ENCODE assay signal across 8 mouse cellular contexts in genomic region chr11:111537654-111538053, GRCm38 (mm10).
DNase-seq lines count a peak whose midpoint lies in the region; ATAC-seq lines count a peak whose summit lies in the region.

No protein-coding gene starts in this region.

- no peaks in the 10 kb centered on the region for H3K36me3 ChIP-seq in midbrain, embryonic 10.5 days
- no peaks in the 10 kb centered on the region for H3K36me3 ChIP-seq in midbrain, embryonic 16.5 days (ENCODE audit: control insufficient read depth, insufficient read depth, low read length)

- H3K27me3 ChIP-seq in midbrain, embryonic 10.5 days (ENCODE audit: low read depth, poor library complexity, severe bottlenecking), result no peaks in the 10 kb centered on the region
- H3K27me3 ChIP-seq in midbrain, embryonic 16.5 days (ENCODE audit: control insufficient read depth, insufficient read depth, low read depth, low read length), result peaks cover 2% of the 10 kb centered on the region; the same call in 1 of the 2 replicates

- H3K9me3 ChIP-seq in midbrain, embryonic 10.5 days (replicated peaks), result no peaks in the 10 kb centered on the region
- H3K9me3 ChIP-seq in midbrain, embryonic 16.5 days (replicated peaks; ENCODE audit: control insufficient read depth, low read length, poor library complexity, severe bottlenecking), result no peaks in the 10 kb centered on the region

- ATAC-seq in midbrain, embryonic 16.5 days, result no peak
- peak; percentile 92 for ATAC-seq in megakaryocyte-erythroid progenitor cell, adult 5-6 weeks (replicated peaks; ENCODE audit: low FRiP score, low TSS enrichment, poor library complexity, severe bottlenecking)

- H3K4me3 ChIP-seq in midbrain, embryonic 10.5 days, result no peak overlapping the region
- H3K4me3 ChIP-seq in midbrain, embryonic 16.5 days (ENCODE audit: low read depth, low read length), result no peak overlapping the region

- H3K9ac ChIP-seq in midbrain, embryonic 16.5 days (ENCODE audit: low read depth, low read length), result no peak overlapping the region

- H3K27ac ChIP-seq in midbrain, embryonic 10.5 days (replicated peaks), result no peak overlapping the region
- no peak overlapping the region for H3K27ac ChIP-seq in midbrain, embryonic 16.5 days (ENCODE audit: low read length)

- H3K4me1 ChIP-seq in midbrain, embryonic 10.5 days, result no peaks in the 10 kb centered on the region
- no peaks in the 10 kb centered on the region for H3K4me1 ChIP-seq in midbrain, embryonic 16.5 days (ENCODE audit: control insufficient read depth, insufficient read depth, low read length)

- 40% methylated on average over 3 of the region's 3 CpGs for WGBS in midbrain, embryonic 10.5 days
- WGBS in midbrain, embryonic 16.5 days, result 33% methylated on average over 3 of the region's 3 CpGs

- H3K4me2 ChIP-seq in midbrain, embryonic 16.5 days (ENCODE audit: low read length), result no peak overlapping the region

- peak; percentile 48 for DNase-seq in midbrain, embryonic 10.5 days (ENCODE audit: low spot score)
- peak; percentile 53 for DNase-seq in R1 (ENCODE audit: low read depth, low spot score)
- peak; percentile 29 for DNase-seq in c-Kit-positive CD71-positive TER-119-positive erythroid progenitor cells, embryonic 14.5 days (ENCODE audit: low spot score)
- DNase-seq in frontal cortex, postnatal 10 days (ENCODE audit: low spot score in 2 of 2), result peak; percentile 14 to 55
- peak; percentile 57 to 70 for DNase-seq in layer of hippocampus, postnatal 14 days (ENCODE audit: low spot score in 2 of 2)
- DNase-seq in T-cell, adult 2 months (ENCODE audit: low spot score), result no peak
